Mouse (Mus musculus): ENCODE results near the gene Raver1. TPM values are rescaled to one million over a fixed set of nuclear protein-coding genes. Genes with fewer than 3 reads are reported as not detected.
"Not testable (repeated sequence)": the region's sequence is repeated elsewhere in the genome, so short reads cannot be mapped to it uniquely, and the experiment has no call there.

Gene Raver1
- polyA plus RNA-seq, 1 experiment from 2014 or later: 53.6 TPM

- ATAC-seq (replicated peaks; ENCODE audit: insufficient number of reproducible peaks, low FRiP score, low TSS enrichment): peak; percentile 86
- no peaks in the 10 kb centered on the region for H3K9me3 ChIP-seq (replicated peaks; ENCODE audit: control insufficient read depth, low read length)
- H3K4me3 ChIP-seq (ENCODE audit: low read depth, low read length): peak within 1 kb of the TSS; percentile 71
- no peaks in the 10 kb centered on the region for H3K27me3 ChIP-seq (ENCODE audit: control insufficient read depth, insufficient read depth, low read length)
- 3% methylated on average over 58 of the region's 58 CpGs for WGBS (ENCODE audit: insufficient replicate concordance)
- peaks cover 27% of the 10 kb centered on the region for H3K36me3 ChIP-seq (ENCODE audit: control insufficient read depth, insufficient read depth, low read length)
- peak within 1 kb of the TSS; percentile 89 for H3K4me2 ChIP-seq
- H3K4me1 ChIP-seq (ENCODE audit: control insufficient read depth, insufficient read depth, low read length): peaks cover 7% of the 10 kb centered on the region; the same call in 1 of the 2 replicates
- H3K27ac ChIP-seq (ENCODE audit: low read depth, low read length): peak within 1 kb of the TSS; percentile 75
- peak within 1 kb of the TSS; percentile 90 for H3K9ac ChIP-seq (ENCODE audit: low read depth, low read length)
Measured at GRCm38 (mm10) chr9:21073044-21073840, 18.6 kb downstream of the Raver1 start, which contains the start of the genes Gm49373 and Fdx1l. Gene Gm49373 (minus strand): TSS chr9:21073096. Gene Fdx1l (minus strand): TSS chr9:21073614.

GRCm38 (mm10) chr9:21072641-21073040 is 19.2 kb downstream of the Raver1 start:
- no peaks in the 10 kb centered on the region for H3K9me3 ChIP-seq (replicated peaks; ENCODE audit: control insufficient read depth, low read length)
- peak overlapping the region; percentile 75; the same call in 1 of the 2 replicates for H3K27ac ChIP-seq (ENCODE audit: low read depth, low read length)
- 14% methylated on average over 4 of the region's 4 CpGs for WGBS (ENCODE audit: insufficient replicate concordance)
- peaks cover 7% of the 10 kb centered on the region; the same call in 1 of the 2 replicates for H3K4me1 ChIP-seq (ENCODE audit: control insufficient read depth, insufficient read depth, low read length)
- H3K27me3 ChIP-seq (ENCODE audit: control insufficient read depth, insufficient read depth, low read length): no peaks in the 10 kb centered on the region
- H3K4me2 ChIP-seq: peak overlapping the region; percentile 89
- peak overlapping the region; percentile 90 for H3K9ac ChIP-seq (ENCODE audit: low read depth, low read length)
- H3K4me3 ChIP-seq (ENCODE audit: low read depth, low read length): peak overlapping the region; percentile 71
- peaks cover 26% of the 10 kb centered on the region for H3K36me3 ChIP-seq (ENCODE audit: control insufficient read depth, insufficient read depth, low read length)
- ATAC-seq (replicated peaks; ENCODE audit: insufficient number of reproducible peaks, low FRiP score, low TSS enrichment): no peak

GRCm38 (mm10) chr9:21067006-21067684 is 24.7 kb downstream of the Raver1 start, which contains the start of gene Zglp1:
Gene Zglp1 (minus strand): TSS chr9:21067093.
- no peaks in the 10 kb centered on the region for H3K27me3 ChIP-seq (ENCODE audit: control insufficient read depth, insufficient read depth, low read length)
- 81% methylated on average over 27 of the region's 27 CpGs for WGBS (ENCODE audit: insufficient replicate concordance)
- no peak for ATAC-seq (replicated peaks; ENCODE audit: insufficient number of reproducible peaks, low FRiP score, low TSS enrichment)
- no peak within 1 kb of the TSS for H3K9ac ChIP-seq (ENCODE audit: low read depth, low read length)
- H3K27ac ChIP-seq (ENCODE audit: low read depth, low read length): no peak within 1 kb of the TSS
- no peaks in the 10 kb centered on the region for H3K9me3 ChIP-seq (replicated peaks; ENCODE audit: control insufficient read depth, low read length)
- H3K36me3 ChIP-seq (ENCODE audit: control insufficient read depth, insufficient read depth, low read length): peaks cover 14% of the 10 kb centered on the region
- H3K4me3 ChIP-seq (ENCODE audit: low read depth, low read length): no peak within 1 kb of the TSS
- peaks cover under 1% of the 10 kb centered on the region; the same call in 1 of the 2 replicates for H3K4me1 ChIP-seq (ENCODE audit: control insufficient read depth, insufficient read depth, low read length)
- no peak within 1 kb of the TSS for H3K4me2 ChIP-seq

DNA sequence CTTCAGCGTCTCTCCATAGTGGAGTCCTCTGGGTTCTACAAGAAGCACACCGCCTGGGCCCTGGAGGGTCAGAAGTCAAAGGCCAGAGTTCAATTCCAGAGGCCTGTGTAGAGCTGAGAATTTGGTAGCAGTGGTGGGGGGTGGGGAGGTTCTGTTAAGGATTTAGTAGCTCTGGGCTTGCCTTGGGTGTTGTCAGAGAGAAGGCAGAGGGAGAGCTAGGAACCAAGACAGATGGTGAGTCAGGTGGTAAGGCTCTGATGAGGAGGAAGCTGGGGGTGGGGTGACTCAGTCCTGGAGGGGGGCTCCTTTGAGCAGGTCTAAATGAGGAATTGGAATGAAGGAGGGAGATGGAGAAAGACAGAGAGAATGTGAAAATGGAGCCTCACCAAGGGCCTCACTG is 28.9 kb downstream of the Raver1 start:
- 83% methylated on average over 2 of the region's 2 CpGs for WGBS (ENCODE audit: insufficient replicate concordance)
- ATAC-seq (replicated peaks; ENCODE audit: insufficient number of reproducible peaks, low FRiP score, low TSS enrichment): no peak
- H3K4me1 ChIP-seq (ENCODE audit: control insufficient read depth, insufficient read depth, low read length): no peaks in the 10 kb centered on the region
- H3K4me3 ChIP-seq (ENCODE audit: low read depth, low read length): no peak overlapping the region
- H3K27me3 ChIP-seq (ENCODE audit: control insufficient read depth, insufficient read depth, low read length): no peaks in the 10 kb centered on the region
- no peak overlapping the region for H3K4me2 ChIP-seq
- H3K9ac ChIP-seq (ENCODE audit: low read depth, low read length): no peak overlapping the region
- H3K9me3 ChIP-seq (replicated peaks; ENCODE audit: control insufficient read depth, low read length): no peaks in the 10 kb centered on the region
- H3K27ac ChIP-seq (ENCODE audit: low read depth, low read length): no peak overlapping the region
- H3K36me3 ChIP-seq (ENCODE audit: control insufficient read depth, insufficient read depth, low read length): peaks cover 15% of the 10 kb centered on the region

GRCm38 (mm10) chr9:21051578-21051977 is 40.2 kb downstream of the Raver1 start:
- Histone ChIP-seq H3K9ac (ENCODE audit: low read depth, low read length) (no peak overlapping the region), H3K4me1 (ENCODE audit: control insufficient read depth, insufficient read depth, low read length) (no peaks in the 10 kb centered on the region), H3K4me3 (ENCODE audit: low read depth, low read length) (no peak overlapping the region), H3K4me2 (no peak overlapping the region), H3K9me3 (replicated peaks; ENCODE audit: control insufficient read depth, low read length) (no peaks in the 10 kb centered on the region), H3K36me3 (ENCODE audit: control insufficient read depth, insufficient read depth, low read length) (no peaks in the 10 kb centered on the region), H3K27ac (ENCODE audit: low read depth, low read length) (no peak overlapping the region), H3K27me3 (ENCODE audit: control insufficient read depth, insufficient read depth, low read length) (peaks cover 1% of the 10 kb centered on the region; the same call in 1 of the 2 replicates)
- ATAC-seq (replicated peaks; ENCODE audit: insufficient number of reproducible peaks, low FRiP score, low TSS enrichment): no peak
- WGBS (ENCODE audit: insufficient replicate concordance): 52% methylated on average over 10 of the region's 10 CpGs

DNA sequence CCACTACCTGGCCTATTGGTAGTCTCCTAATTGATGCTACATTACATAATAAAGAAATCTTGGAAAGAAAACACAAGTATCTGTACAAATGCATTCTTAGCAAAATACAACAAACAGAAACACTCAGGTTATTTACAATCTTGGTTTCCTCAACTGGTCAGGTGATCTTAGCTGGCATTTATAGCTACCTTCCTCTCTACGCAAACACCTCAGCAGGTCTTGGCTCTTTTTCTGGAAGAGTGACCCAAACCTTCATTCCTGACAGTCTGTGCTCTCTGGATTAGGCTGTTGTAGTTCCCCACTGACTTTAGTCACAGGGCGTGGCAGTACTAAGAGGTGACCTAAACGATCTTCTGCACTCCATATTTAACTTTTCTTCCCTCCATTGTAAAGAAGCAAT is 46.6 kb downstream of the Raver1 start:
- no peak overlapping the region for H3K4me2 ChIP-seq
- H3K27ac ChIP-seq (ENCODE audit: low read depth, low read length): no peak overlapping the region
- H3K9ac ChIP-seq (ENCODE audit: low read depth, low read length): no peak overlapping the region
- H3K4me3 ChIP-seq (ENCODE audit: low read depth, low read length): no peak overlapping the region
- no peak for ATAC-seq (replicated peaks; ENCODE audit: insufficient number of reproducible peaks, low FRiP score, low TSS enrichment)
- H3K27me3 ChIP-seq (ENCODE audit: control insufficient read depth, insufficient read depth, low read length): peaks cover 7% of the 10 kb centered on the region
- no peaks in the 10 kb centered on the region for H3K4me1 ChIP-seq (ENCODE audit: control insufficient read depth, insufficient read depth, low read length)
- 78% methylated on average over 3 of the region's 3 CpGs for WGBS (ENCODE audit: insufficient replicate concordance)
- H3K36me3 ChIP-seq (ENCODE audit: control insufficient read depth, insufficient read depth, low read length): no peaks in the 10 kb centered on the region
- no peaks in the 10 kb centered on the region for H3K9me3 ChIP-seq (replicated peaks; ENCODE audit: control insufficient read depth, low read length)

GRCm38 (mm10) chr9:21044785-21045184 is 47.0 kb downstream of the Raver1 start:
- H3K36me3 ChIP-seq (ENCODE audit: control insufficient read depth, insufficient read depth, low read length); H3K4me2 ChIP-seq; H3K4me1 ChIP-seq (ENCODE audit: control insufficient read depth, insufficient read depth, low read length); H3K4me3 ChIP-seq (ENCODE audit: low read depth, low read length); H3K9me3 ChIP-seq (replicated peaks; ENCODE audit: control insufficient read depth, low read length); H3K27ac ChIP-seq (ENCODE audit: low read depth, low read length); ATAC-seq (replicated peaks; ENCODE audit: insufficient number of reproducible peaks, low FRiP score, low TSS enrichment); H3K9ac ChIP-seq (ENCODE audit: low read depth, low read length): not testable (repeated sequence)
- H3K27me3 ChIP-seq (ENCODE audit: control insufficient read depth, insufficient read depth, low read length): peaks cover 12% of the 10 kb centered on the region
- 80% methylated on average over 1 of the region's 1 CpGs for whole genome bisulfite sequencing (ENCODE audit: insufficient replicate concordance)

- Histone ChIP-seq H3K36me3 (ENCODE audit: control insufficient read depth, insufficient read depth, low read length) (no peaks in the 10 kb centered on the region), H3K27ac (ENCODE audit: low read depth, low read length) (no peak overlapping the region), H3K9me3 (replicated peaks; ENCODE audit: control insufficient read depth, low read length) (no peaks in the 10 kb centered on the region), H3K4me2 (no peak overlapping the region), H3K4me1 (ENCODE audit: control insufficient read depth, insufficient read depth, low read length) (no peaks in the 10 kb centered on the region), H3K27me3 (ENCODE audit: control insufficient read depth, insufficient read depth, low read length) (peaks cover 17% of the 10 kb centered on the region), H3K4me3 (ENCODE audit: low read depth, low read length) (no peak overlapping the region), H3K9ac (ENCODE audit: low read depth, low read length) (no peak overlapping the region)
- 76% methylated on average over 4 of the region's 4 CpGs for WGBS (ENCODE audit: insufficient replicate concordance)
- no peak for ATAC-seq (replicated peaks; ENCODE audit: insufficient number of reproducible peaks, low FRiP score, low TSS enrichment)
Measured at GRCm38 (mm10) chr9:21043563-21043962, 48.2 kb downstream of the Raver1 start.

All from heart, embryonic 11.5 days (tissue).